Mouse (Mus musculus): ENCODE results near the gene Capzb. TPM values are rescaled to one million over a fixed set of nuclear protein-coding genes. Genes with fewer than 3 reads are reported as not detected.

Capzb gene
- total RNA-seq, 2 experiments from 2014 or later = 157 to 415 TPM

Other genes with a start within 250 kb of the Capzb start
- not detected in 2 replicates for gene Rnf186, start 225.8 kb upstream of the Capzb start, total RNA-seq (2015)
- not detected in 2 replicates for gene Rnf186, start 225.8 kb upstream of the Capzb start, total RNA-seq (2017)
- gene Tmco4, start 220.0 kb upstream of the Capzb start, total RNA-seq (2015) = 8.3 and 9.5 TPM in 2 replicates
- 19.6 and 26.9 TPM in 2 replicates for gene Tmco4, start 220.0 kb upstream of the Capzb start, total RNA-seq (2017)
- not detected in 2 replicates for gene Htr6, start 117.3 kb upstream of the Capzb start, total RNA-seq (2015)
- not detected in 2 replicates for gene Htr6, start 117.3 kb upstream of the Capzb start, total RNA-seq (2017)
- not detected in 2 replicates for gene Nbl1, start 99.9 kb upstream of the Capzb start, total RNA-seq (2015)
- gene Nbl1, start 99.9 kb upstream of the Capzb start, total RNA-seq (2017) = not detected in 2 replicates
- gene Minos1, start 61.8 kb upstream of the Capzb start, total RNA-seq (2015) = 517 and 531 TPM in 2 replicates
- gene Minos1, start 61.8 kb upstream of the Capzb start, total RNA-seq (2017) = 167 and 172 TPM in 2 replicates
- 3.5 and 5.6 TPM in 2 replicates for gene Pqlc2, start 117.8 kb downstream of the Capzb start, total RNA-seq (2015)
- 1.3 and 3.9 TPM in 2 replicates for gene Pqlc2, start 117.8 kb downstream of the Capzb start, total RNA-seq (2017)
- gene Akr7a5, start 117.8 kb downstream of the Capzb start, total RNA-seq (2015) = 10.6 and 11.8 TPM in 2 replicates
- 11.2 and 13.0 TPM in 2 replicates for gene Akr7a5, start 117.8 kb downstream of the Capzb start, total RNA-seq (2017)
- gene Mrto4, start 159.7 kb downstream of the Capzb start, total RNA-seq (2015) = 150 and 154 TPM in 2 replicates
- 72.2 and 75.9 TPM in 2 replicates for gene Mrto4, start 159.7 kb downstream of the Capzb start, total RNA-seq (2017)
- gene Emc1, start 159.7 kb downstream of the Capzb start, total RNA-seq (2015) = 19.2 and 19.8 TPM in 2 replicates
- 30.3 and 42.6 TPM in 2 replicates for gene Emc1, start 159.7 kb downstream of the Capzb start, total RNA-seq (2017)
- 63.6 and 83.1 TPM in 2 replicates for gene Ubr4, start 159.7 kb downstream of the Capzb start, total RNA-seq (2015)
- gene Ubr4, start 159.7 kb downstream of the Capzb start, total RNA-seq (2017) = 41.7 and 46.1 TPM in 2 replicates

All from megakaryocyte progenitor cell, adult 5-6 weeks (primary cell).